Mouse (Mus musculus): Measurements from ENCODE around the gene Npas3. TPM values are rescaled to one million over a fixed set of nuclear protein-coding genes. Genes with fewer than 3 reads are reported as not detected.

Npas3 gene
- total RNA-seq, 4 experiments from 2014 or later: 1.9 to 4.7 (median 2.8) TPM

DNA sequence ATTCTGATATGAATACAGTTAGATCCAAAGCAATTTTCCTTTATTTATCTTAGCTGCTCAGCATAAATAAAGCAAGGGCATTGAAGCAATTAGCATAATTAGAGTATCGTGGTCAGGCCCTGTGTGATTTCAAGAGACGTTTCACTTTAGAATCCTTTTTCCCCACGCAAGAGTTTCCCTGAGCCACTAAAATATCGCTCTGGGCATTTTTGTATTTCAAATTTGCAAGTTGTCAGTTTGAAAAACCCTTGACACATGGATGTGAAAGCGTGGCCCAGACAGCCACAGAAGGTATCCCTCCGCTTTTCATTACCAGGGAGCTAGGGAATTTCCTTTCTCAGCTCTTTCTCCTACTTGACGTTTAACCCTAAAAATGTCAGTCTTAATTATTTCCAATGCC lies 553.9 kb downstream of the Npas3 start:
- no peak for DNase-seq

DNA sequence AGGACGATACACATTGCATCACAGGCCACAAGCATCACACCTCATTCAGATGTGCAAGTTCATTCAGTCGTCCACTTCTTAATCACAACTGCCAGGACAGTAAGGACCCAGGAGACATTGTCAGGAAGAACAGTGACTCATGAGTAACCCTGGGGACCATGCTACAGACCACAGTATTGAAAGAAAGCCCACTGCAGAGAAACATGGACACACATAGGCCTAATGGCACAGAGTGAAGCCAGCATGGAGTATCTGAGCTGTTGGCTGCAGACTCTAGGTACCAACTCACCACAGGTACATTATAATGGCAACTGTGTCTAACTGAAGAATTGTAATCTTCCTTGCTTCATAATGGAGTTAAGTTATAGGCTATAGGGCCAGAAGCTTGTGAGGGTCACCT lies 561.6 kb downstream of the Npas3 start:
- DNase-seq: no peak

DNA sequence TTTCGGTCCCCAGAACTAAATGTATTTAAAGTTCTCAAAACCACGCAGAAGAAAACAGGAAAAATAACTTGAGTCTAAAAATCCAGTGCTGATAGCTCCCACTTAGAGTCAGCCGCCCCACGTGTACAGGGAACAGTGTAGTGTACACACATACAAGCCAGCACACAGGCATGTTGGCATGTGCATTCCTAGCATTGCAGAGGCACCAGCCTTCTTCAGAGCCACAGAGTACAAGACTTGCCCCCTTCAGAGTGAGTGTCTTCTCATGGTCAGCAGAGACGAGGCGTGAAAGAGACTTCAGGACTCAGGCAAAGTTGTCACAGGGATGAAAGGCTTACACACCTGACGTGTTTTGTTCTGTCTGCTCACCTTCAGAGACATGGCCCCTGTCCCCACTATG lies 565.8 kb downstream of the Npas3 start:
- DNase-seq: no peak

DNA sequence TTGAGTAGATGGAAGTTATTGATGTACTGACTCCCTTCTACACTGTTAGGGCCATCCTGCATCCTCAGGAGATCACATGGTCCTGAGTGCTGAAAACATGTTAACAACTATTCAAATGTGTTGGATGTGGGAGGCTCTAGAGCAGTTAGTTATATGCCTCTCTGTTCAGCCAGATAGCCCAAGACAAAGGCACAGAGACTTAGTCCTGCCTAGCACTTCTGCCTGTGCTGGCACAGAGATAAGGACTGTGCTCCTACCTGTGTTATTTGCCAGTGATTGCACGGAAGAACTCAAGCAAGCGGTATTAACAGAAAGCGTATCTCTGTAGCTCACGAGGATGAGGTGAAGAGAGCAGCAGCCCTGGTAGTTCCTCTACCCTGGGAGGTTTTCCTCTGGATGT lies 571.5 kb downstream of the Npas3 start:
- DNase-seq: no peak

DNA sequence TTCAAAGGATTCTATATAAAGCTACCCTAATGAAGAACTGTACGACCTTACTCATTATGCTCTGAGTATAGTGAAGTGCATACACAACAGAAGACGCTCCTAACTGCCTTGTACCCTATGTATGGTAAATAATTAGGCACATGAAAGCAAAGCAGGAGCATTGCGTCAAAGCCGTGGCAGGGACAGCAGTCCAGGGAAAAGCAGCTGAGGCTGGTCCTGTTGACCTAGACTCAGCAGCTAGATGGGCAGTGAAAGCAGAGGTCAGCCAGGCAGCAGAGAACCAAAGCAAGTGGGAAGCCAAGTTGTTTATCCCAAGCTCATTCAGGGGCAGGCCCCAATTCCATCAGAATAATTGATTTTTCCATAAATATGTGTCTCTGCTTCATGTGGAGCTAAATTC lies 574.4 kb downstream of the Npas3 start:
- DNase-seq: no peak

DNA sequence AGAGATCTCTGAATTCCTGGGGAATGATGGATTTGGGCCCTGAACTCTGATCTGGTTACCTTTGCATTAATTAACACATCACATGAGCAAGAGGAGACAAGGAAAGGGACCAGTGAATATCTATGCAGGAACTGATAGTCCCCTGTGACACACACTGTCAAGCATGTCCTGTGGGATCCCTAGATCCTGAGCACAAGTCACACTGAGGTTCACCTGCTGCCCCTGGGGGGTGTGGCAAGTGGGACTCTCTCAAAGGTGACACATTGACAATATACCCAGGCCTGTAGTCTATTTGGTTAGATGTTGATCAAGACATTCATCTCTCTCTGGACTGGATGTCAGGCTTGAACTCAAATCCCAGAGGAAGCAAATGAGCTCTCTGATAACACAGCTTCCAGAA lies 576.8 kb downstream of the Npas3 start:
- no peak for DNase-seq

DNA sequence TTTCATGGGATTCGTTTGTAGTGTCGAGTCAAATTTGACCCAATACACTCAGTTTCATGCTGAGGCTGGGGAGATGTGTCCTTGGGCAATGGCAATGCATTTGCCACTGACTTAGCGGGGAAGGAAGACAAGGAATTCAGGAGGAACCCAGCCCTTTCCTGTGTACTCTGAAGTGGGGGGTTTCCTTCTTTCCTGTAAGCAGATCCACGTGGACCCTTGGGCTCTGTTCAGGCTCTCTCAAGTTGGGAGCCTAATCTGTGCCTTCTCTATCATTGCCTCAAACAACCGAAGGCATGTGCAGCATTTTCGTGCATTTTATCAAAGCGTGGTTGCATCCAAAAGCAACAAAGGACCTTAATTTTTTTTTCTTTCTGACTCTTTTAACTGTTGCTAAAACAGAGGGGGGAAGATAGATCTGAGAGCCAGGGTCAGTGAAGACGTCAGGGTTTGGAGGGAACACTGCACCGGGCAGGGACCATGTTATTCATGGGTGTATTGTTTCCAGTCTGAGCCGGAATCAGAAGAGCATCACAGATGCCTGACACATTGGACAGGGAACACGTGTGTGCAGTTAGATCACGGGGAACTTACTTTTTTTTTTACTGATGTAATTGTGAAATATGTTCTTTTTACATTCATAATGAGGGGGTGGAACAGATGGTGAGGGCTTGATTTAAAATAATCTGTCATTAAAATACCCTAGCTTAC lies 577.6 kb downstream of the Npas3 start:
- DNase-seq: no peak

DNA sequence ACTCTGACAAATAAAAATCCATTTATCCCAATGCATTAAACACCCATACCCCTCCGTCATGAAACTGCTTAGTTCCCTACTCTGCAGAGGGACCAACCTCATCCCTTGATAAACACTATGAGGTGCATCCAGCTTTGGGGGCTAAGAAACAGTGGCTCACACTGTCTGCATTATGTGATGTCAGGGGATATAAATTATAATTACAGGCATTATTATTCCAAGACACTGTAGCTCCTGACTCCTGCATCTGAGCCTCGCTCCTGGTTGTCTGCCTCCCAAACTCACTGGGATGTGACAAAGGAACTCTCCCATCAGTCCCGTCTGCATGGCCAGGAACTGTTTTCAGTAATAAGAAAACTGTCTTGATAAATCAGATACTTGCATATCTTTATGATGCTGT lies 578.3 kb downstream of the Npas3 start:
- DNase-seq: no peak

DNA sequence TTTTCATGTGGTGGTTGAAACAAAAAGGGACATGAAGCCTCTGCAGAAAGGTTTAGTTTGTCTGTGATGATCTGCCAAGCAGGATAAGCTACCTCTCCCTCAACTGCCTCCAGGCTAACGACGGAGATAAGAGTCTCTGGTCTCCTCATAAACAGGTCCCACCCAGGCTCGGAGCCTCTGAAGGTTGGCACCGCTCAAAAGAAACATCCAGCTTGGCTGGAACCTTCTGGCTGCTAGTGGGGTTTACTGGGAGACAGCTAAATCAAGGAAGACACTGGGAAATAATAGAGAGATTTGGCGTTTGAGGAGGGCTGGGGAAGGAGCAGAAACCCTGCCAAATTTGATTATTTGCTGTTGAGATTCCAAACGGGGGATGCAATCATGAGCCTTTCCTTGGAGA lies 584.1 kb downstream of the Npas3 start:
- DNase-seq: no peak

DNA sequence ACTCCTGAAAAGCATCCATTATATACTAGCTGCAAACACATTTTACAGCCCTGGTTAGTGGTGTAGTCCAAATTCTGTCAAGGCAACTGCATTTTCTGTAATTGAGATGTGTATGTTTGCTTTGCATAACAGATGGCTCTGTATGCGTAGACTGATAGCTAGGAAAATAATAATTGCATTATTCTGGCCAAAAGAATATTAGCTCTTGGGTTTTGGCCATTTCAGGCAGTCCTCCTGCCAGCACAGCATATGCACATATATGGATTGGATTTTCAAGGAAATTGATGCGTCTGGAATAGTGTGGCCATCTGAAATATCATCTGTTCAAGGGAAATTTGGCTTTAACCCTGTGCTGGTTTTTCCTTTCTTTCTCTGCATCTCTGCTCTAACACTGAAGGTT lies 584.9 kb downstream of the Npas3 start:
- no peak for DNase-seq

DNA sequence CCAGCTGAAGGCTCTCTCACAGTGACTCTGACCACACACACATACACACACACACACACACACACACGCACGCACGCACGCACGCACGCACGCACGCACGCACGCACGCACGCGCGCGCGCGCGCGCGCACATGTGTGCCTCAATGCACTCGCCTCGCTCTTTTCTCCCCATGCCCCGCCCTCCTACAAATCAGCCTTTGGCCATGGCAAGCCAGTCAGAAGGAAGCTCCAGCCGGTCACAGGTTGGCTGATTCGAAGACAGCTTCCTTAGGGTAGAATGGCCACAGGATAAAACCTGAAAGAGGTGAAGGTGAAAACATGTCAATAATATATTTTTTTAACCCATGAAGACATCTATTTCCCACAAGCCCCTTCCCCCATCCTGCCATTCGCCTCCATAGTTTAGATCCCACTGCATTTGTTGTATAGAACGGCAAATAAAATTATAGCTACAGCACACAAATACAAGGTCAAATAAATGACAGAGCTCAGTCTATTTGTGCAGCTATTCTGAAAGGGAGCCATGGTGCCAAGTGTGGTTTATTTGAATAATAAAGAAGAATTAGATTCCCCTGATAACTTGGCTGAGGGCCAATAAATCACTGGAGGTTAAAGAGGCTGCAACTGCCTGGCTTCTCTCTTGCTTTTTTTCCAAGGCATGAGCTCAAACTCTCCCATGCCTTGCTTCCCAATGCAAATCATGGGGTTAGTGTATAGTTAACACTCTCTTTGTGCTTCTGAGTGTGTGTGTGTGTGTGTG lies 587.7 kb downstream of the Npas3 start:
- no peak for DNase-seq

DNA sequence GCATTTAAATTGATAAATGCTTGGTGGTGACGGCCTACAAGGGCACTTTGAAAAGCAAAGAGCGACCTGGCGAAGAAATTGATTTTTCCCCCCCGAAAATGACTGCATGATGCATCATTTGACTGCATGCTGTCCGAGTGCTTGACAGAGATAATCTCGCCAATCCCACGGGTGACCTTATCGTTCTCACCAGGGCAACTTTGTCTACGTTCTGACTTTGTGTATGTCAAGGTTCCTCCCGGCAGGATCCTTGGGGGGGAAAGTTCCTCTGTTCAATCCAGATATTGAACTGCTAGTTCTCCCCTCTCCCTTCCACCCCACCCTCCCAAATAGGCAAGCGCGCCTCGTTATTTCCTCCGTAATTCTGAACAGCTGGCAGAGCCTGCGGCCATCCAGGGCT lies 588.9 kb downstream of the Npas3 start:
- DNase-seq: no peak

DNA sequence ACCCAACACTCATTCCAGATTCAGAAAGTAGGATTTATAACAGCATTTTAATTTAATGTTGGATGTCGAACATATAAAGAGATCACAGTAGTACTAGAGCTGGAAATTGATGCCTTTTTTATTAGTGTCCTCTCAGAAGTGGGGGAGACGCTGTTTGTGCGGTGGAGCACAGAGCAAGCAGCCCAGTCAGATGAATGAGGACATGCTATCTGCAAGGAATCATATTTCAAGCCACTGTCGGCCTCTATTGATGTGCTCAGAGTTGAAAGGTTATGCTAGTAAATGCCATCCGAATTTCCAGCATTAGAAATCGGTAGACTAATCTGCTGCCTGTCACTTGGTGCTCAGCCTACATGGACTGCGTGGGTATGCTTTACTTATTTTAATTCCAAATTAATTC lies 590.1 kb downstream of the Npas3 start:
- no peak for DNase-seq

DNA sequence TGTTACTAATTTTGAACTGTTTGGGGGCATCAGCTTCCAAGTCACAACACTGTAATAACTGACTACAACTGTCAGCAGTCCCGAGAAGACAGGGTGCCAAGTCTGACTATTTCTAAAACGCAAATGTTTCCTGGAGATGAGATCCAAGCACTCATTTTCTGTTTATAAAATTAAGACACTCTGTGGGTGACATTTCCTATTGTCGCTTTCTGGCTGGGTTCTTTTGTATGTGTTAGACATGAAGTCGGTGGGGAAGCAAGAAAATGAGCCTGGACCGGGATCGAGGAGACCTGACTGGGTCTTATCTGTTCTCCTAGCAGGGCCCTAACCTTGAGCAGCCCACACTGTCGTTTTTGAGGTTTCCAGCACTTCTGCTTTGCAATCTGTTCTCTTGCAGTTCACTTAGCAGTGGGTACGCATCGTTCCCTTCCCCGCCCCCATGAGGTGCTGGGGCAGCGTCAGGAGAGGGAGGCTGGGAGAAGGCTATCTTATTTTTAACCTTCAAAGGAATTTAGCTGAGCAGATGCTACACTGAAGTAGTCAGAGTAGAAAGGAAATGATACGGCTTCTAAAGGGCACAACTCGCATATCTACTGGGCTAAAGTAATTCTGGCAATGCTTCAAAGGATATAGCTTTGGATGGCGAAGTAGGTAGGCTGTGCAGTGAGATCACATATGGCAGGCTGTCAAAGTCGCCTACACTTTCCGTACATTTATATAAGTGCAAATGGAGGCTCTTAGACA lies 593.6 kb downstream of the Npas3 start:
- DNase-seq: peak; percentile 43

DNA sequence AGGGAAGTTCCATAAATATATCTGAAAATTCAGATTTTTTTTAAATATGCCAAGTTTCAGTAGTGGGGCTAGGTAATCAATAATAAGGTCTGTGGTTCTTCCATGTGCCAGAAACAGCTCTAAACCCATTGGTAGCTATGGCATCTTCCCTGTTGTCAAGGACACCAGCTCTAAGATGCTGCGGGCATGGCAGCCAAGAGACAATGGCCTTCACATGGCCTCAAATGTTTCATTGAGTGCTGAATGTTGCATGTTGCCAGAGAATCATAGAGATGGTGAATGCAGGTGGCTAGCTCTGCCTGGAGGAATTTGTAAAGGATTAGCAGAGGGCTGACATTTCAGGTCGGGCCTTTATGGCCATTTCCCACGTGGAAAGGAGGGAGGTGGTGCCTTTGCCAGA lies 595.1 kb downstream of the Npas3 start:
- DNase-seq: no peak

DNA sequence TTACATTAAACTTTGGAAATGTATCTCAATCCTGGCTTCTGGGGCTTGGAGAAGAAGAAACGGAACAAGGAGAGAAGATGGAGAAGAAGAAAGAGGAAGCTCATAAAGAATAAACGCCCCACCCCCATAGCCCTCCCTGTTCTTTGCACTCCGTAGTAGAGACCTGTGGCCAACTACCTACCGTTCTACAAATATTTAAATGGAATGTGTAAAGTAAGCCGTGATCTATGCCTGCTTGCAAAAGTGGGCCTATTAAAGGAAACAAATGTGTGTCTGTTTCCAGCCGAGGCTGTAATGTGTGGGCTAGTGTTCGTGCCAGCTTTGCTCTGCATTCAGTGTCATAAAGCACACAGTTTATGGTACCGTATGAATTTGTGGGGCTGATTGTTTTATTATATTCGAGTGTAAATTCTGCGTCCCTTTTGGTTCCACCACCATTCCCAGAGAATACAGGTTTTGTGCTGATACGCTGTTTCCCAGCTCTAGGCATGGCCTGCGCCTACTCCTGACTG lies 597.7 kb downstream of the Npas3 start:
- no peak for DNase-seq

DNA sequence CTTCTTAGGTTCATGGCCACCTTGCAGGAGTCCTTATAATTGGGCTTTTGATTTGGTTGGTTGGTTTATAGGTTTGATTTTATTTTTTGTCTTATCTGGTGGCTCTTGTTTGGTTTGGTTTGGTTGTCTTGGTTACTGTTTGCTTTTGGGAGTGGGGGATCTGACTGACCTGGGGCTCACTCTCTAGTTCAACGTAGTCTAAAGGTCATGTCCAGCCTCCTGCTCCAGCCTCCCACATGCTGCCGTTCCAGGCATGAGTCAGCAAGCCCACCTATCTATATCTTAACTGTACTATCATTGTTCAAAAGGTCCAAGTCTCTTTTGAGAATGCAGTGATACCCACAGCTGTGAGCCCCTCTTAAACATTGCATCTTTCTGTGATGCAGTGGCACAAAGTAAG lies 600.8 kb downstream of the Npas3 start:
- DNase-seq: no peak

DNA sequence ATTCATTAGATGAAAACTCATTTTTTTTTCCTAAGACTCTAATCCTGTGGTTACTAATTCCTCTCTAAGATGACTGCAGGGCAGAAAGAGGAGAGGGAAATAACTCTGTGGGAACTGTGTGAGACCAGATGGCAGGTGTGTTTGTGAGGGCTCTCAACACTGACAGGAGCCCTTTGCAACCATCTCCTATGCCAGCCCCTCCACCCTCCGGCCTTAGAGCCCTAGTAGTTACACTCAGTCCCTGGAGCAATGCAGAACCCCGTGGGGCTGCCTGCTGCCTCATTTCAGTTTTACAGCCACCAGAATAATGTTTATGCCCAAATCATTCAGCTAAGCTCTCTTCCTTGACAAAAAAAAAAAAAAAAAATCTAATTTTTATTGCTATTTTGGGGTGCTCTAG lies 604.0 kb downstream of the Npas3 start:
- DNase-seq: no peak

DNA sequence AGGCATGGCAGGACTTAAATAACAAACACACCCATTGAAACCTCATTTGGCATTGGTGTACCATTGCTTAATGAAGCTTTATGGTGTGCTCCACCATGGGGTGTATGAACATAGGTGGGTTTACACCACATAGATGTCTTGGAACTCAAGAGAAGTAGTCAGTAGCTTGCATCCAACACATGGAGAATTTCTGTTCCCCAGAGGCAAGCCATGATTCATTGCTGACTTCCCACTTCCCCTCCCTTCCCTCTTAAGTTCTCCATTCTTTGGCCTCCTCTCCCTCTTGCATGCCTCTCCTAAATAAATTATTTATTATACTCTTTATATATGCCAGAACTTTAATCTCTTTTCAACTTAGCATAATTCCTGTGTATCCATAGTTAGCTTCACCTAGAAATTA lies 611.7 kb downstream of the Npas3 start:
- DNase-seq: no peak

DNA sequence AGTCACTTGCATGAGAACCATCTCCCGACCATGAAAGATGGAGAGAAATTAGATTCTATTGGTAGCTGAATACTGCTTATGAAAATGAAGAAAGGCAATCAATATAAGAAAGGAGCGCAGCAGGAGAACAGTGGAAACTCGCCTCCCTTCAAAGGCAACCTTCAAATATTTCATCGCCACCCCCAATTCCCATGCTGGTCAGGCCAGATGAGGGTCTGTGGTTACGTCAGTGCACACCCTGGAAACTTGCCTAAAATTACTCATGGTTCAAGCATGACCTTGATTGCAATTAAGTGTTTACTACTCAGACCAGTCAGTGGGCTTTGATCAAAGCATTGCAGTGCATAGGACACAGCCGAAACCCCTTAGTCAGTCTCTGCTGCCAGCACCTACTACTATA lies 613.8 kb downstream of the Npas3 start:
- no peak for DNase-seq

DNA sequence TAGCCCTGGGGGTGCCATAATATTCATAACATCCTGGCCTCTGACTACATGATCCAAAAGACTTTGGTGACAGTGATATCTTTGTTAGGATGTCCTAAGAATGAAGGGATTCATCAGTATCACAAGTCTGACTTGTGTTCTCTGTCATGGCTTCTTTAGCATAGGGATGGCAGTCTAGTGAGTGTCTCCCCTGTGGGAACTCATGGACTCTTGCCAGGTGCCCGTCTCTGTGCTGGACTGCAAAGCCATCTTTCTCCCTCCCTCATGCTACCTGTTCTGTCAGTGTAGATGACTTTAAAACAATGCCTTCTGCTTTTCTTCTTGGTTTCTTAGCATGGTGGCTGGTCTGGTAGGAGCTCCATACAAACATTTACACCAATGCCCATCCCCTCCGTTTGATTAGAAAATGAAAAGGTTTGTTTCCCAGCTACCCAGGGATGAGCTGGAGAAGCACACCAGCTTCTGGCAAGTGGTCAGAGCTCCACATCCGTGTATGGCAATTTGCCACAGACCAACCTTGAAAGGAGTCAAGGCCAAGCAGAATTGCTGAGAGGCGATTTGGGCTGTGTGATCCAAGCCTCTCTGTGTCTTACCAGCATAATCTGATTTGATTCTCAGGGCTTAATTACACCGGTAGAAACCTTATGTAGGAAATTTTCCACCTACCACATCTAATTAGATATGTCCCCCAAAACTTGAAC lies 616.1 kb downstream of the Npas3 start:
- DNase-seq: peak; percentile 67

DNA sequence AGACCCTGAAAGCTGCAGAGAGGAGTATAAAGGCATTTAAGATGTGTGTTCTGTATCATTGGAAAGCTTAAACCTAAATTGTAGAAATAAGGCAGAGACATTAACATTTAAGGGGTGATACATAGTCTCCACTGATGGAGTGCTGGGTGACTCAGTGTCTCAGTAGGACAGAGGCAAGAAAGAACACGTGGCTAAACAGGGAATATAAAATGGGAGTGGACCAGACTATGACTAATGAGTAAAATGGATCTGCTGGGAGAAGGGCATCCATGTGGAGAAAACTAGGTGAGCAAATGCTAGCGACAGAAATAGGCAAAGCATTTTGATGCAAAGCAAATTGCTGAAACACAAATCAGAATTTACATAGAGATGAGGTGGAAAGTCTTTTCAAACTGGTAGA lies 617.2 kb downstream of the Npas3 start:
- DNase-seq: no peak

DNA sequence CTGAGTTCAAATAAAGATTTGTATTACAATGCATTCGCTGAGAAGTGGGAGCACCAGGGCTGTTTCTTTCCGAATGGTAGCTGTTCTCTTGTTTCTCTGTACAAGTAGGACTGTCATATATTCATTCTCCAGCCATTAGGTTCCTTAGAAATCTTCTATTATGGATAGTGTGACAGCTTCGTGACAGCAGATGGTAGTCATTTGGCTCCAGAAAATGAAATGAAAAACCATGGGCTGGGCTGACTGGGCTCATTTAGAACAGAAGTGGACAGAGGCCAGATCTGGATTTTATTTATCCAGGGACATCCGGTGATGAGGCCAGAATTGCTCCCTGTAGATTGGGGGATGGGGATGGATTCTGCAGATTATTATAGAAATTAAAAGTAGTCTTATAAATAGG lies 621.5 kb downstream of the Npas3 start:
- no peak for DNase-seq
